Mouse (Mus musculus): ENCODE results near the gene Srsy. TPM values are rescaled to one million over a fixed set of nuclear protein-coding genes. Genes with fewer than 3 reads are reported as not detected.
"Not testable (repeated sequence)": the region's sequence is repeated elsewhere in the genome, so short reads cannot be mapped to it uniquely, and the experiment has no call there.

Gene Srsy
- polyA plus RNA-seq (2015; fragmentation: Nextera tagmentation; extraction: Ambion mirVana): not detected in 2 replicates

DNA sequence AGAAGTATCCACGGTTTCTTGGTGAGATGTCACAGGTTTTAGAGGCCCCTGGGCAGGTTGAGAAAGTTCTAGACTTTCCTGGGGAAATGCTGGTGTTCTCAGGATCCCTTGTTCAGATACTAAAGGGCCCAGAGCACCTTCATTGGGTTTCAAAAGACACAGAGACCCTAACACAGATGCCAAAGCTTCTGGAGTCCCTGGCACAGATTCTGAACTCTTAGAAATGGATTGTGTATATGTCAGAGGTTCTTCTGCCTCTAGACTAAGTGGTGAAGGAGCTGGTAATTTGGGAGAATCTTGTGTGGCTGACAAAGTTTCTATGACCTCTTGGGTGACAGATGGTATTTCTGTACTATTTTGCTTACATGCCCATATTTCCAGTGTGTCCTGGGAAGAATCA lies at the start of gene Srsy:
Gene Srsy (minus strand): TSS at position 101 of the 400 bp plus-strand sequence.
- not testable (repeated sequence) for H3K9ac ChIP-seq (ENCODE audit: low read length); H3K4me1 ChIP-seq (ENCODE audit: control insufficient read depth, insufficient read depth, low read length); H3K27ac ChIP-seq (ENCODE audit: low read length); ATAC-seq (ENCODE audit: insufficient read depth, low FRiP score); H3K36me3 ChIP-seq (ENCODE audit: control insufficient read depth, insufficient read depth, low read length); H3K4me3 ChIP-seq (replicated peaks; ENCODE audit: low read length); H3K9me3 ChIP-seq (replicated peaks; ENCODE audit: control insufficient read depth, low read length); H3K27me3 ChIP-seq (ENCODE audit: control insufficient read depth, insufficient read depth, low read length); H3K4me2 ChIP-seq (ENCODE audit: low read depth, low read length)
- WGBS: no CpG with 5 or more reads among the region's 1 CpGs

Other genes starting within 250 kb of the Srsy start
- gene Gm21904, start 91.1 kb downstream of the Srsy start, polyA plus RNA-seq (2015; fragmentation: Nextera tagmentation; extraction: Ambion mirVana): not detected in 2 replicates
- gene Gm20772, start 62.6 kb downstream of the Srsy start, polyA plus RNA-seq (2015; fragmentation: Nextera tagmentation; extraction: Ambion mirVana): not detected in 2 replicates
- gene Gm20831, start 62.6 kb downstream of the Srsy start, polyA plus RNA-seq (2015; fragmentation: Nextera tagmentation; extraction: Ambion mirVana): not detected in 2 replicates
- gene Gm21764, start 124.5 kb upstream of the Srsy start, polyA plus RNA-seq (2015; fragmentation: Nextera tagmentation; extraction: Ambion mirVana): not detected in 2 replicates
- gene Ssty1, start 151.8 kb upstream of the Srsy start, polyA plus RNA-seq (2015; fragmentation: Nextera tagmentation; extraction: Ambion mirVana): not detected in 2 replicates

Measured in stomach, embryonic 16.5 days (tissue).